Mouse (Mus musculus) CH12.LX (cell line): ENCODE results near the gene Psma7. TPM values are rescaled to one million over a fixed set of nuclear protein-coding genes. Genes with fewer than 3 reads are reported as not detected.

Experiments
- DNase-seq: peaks from one replicate; pipeline ENCODE4 v3.0.0-alpha.2; 2013; ENCODE audit errors: extremely low read depth
- H3K27ac ChIP-seq: 2 replicates; pipeline ENCODE4 v1.5.1; 2012; ENCODE audit warnings: low read depth, mild to moderate bottlenecking, control low read depth, moderate library complexity; ENCODE audit not compliant: insufficient read depth
- H3K27me3 ChIP-seq: replicated peaks from 2 replicates; pipeline ENCODE3; 2012; ENCODE audit warnings: inconsistent platforms
- H3K36me3 ChIP-seq, 2 experiments: replicated peaks in 1 of 2; 2 replicates each; pipeline versions ENCODE3 to v1.6.1; 2012; ENCODE audit warnings: inconsistent platforms in 1 of 2, low read length in 1 of 2, mild to moderate bottlenecking in 1 of 2, mixed read lengths in 1 of 2, moderate library complexity in 1 of 2; ENCODE audit not compliant: control insufficient read depth in 1 of 2, insufficient read depth in 1 of 2
- H3K4me1 ChIP-seq, 2 experiments: 2 replicates each; pipeline ENCODE4 v1.6.1; 2012; ENCODE audit warnings: inconsistent platforms in 1 of 2, moderate library complexity in 1 of 2; ENCODE audit not compliant: insufficient read depth in 2 of 2, control insufficient read depth in 1 of 2
- H3K4me2 ChIP-seq: 2 replicates; pipeline ENCODE4 v1.6.1; 2012; ENCODE audit warnings: low read depth, mild to moderate bottlenecking, control low read depth; ENCODE audit not compliant: poor library complexity, insufficient read depth, severe bottlenecking
- H3K4me3 ChIP-seq, 3 experiments: fragments of 150-350 bp in 1 of 3; sonication (generic) in 1 of 3; replicated peaks in 1 of 3; 2 replicates each; pipeline versions ENCODE3 to v1.5.1; 2011 to 2012; ENCODE audit warnings: low read depth in 2 of 3, low read length in 2 of 3, mild to moderate bottlenecking in 2 of 3, moderate library complexity in 2 of 3, control low read depth in 1 of 3, improper control_type of control experiment in 1 of 3, inconsistent platforms in 1 of 3, mixed read lengths in 1 of 3; ENCODE audit not compliant: poor library complexity in 1 of 3
- H3K79me2 ChIP-seq: replicated peaks from 2 replicates; pipeline ENCODE4 v1.6.1; 2012; ENCODE audit warnings: mild to moderate bottlenecking, moderate library complexity; ENCODE audit not compliant: control insufficient read depth, poor library complexity, insufficient read depth, severe bottlenecking; ENCODE audit errors: extremely low read depth
- H3K9ac ChIP-seq: 2 replicates; pipeline ENCODE4 v1.6.1; 2012; ENCODE audit warnings: low read depth, mild to moderate bottlenecking, control low read depth, moderate library complexity; ENCODE audit not compliant: insufficient read depth
- H3K9me3 ChIP-seq: replicated peaks from 2 replicates; pipeline ENCODE3; 2012; ENCODE audit warnings: low read length, inconsistent platforms, mixed read lengths
- BHLHE40 ChIP-seq: IDR thresholded peaks from 2 replicates; pipeline ENCODE4 v1.6.1; 2011; ENCODE audit warnings: mild to moderate bottlenecking, low read depth, low read length, improper control_type of control experiment
- CHD1 ChIP-seq: IDR thresholded peaks from 2 replicates; pipeline ENCODE4 v1.6.1; 2012; ENCODE audit warnings: low read depth, low read length, improper control_type of control experiment, inconsistent platforms
- CHD2 ChIP-seq: IDR thresholded peaks from 2 replicates; pipeline ENCODE4 v1.6.1; 2011; ENCODE audit warnings: low read length, improper control_type of control experiment
- E2F4 ChIP-seq: IDR thresholded peaks from 2 replicates; pipeline ENCODE4 v1.6.1; 2011; ENCODE audit warnings: low read depth, low read length, improper control_type of control experiment; ENCODE audit not compliant: insufficient replicate concordance
- EP300 ChIP-seq: IDR thresholded peaks from 2 replicates; pipeline ENCODE4 v1.6.1; 2011; ENCODE audit warnings: low read length, improper control_type of control experiment
- ETS1 ChIP-seq: conservative IDR thresholded peaks from 2 replicates; pipeline ENCODE4 v1.6.1; 2012; ENCODE audit warnings: low read depth, mild to moderate bottlenecking, inconsistent platforms, low read length, improper control_type of control experiment, moderate library complexity
- IRF4 ChIP-seq: IDR thresholded peaks from 2 replicates; pipeline ENCODE4 v1.6.1; 2014; ENCODE audit warnings: low read depth, mild to moderate bottlenecking, inconsistent platforms, low read length, improper control_type of control experiment
- JUN ChIP-seq: IDR thresholded peaks from 2 replicates; pipeline ENCODE4 v1.6.1; 2011; ENCODE audit warnings: low read depth, mild to moderate bottlenecking, low read length, improper control_type of control experiment, moderate library complexity; ENCODE audit not compliant: insufficient read depth
- MAFK ChIP-seq: IDR thresholded peaks from 2 replicates; pipeline ENCODE4 v1.6.1; 2011; ENCODE audit warnings: low read length, improper control_type of control experiment; ENCODE audit not compliant: insufficient replicate concordance
- MAX ChIP-seq: IDR thresholded peaks from 2 replicates; pipeline ENCODE4 v1.6.1; 2011; ENCODE audit warnings: low read length, improper control_type of control experiment
- MAZ ChIP-seq: IDR thresholded peaks from 2 replicates; pipeline ENCODE4 v1.6.1; 2012; ENCODE audit warnings: low read depth, mild to moderate bottlenecking, inconsistent platforms, low read length, improper control_type of control experiment, moderate library complexity
- MEF2A ChIP-seq: IDR thresholded peaks from 2 replicates; pipeline ENCODE4 v1.6.1; 2014; ENCODE audit warnings: low read depth, mild to moderate bottlenecking, inconsistent platforms, low read length, improper control_type of control experiment, borderline replicate concordance
- MYC ChIP-seq: IDR thresholded peaks from 2 replicates; pipeline ENCODE4 v1.6.1; 2011; ENCODE audit warnings: low read depth, mild to moderate bottlenecking, improper control_type of control experiment, low read length
- NRF1 ChIP-seq: IDR thresholded peaks from 2 replicates; pipeline ENCODE4 v1.6.1; 2014; ENCODE audit warnings: low read depth, mild to moderate bottlenecking, inconsistent platforms, low read length, improper control_type of control experiment, moderate library complexity
- PAX5 ChIP-seq: IDR thresholded peaks from 2 replicates; pipeline ENCODE4 v1.6.1; 2012; ENCODE audit warnings: low read length, inconsistent platforms, mixed read lengths
- POLR2AphosphoS2 ChIP-seq: IDR thresholded peaks from 2 replicates; pipeline ENCODE4 v1.6.1; 2011; ENCODE audit warnings: low read depth, low read length, improper control_type of control experiment
- RCOR1 ChIP-seq: conservative IDR thresholded peaks from 2 replicates; pipeline ENCODE4 v1.6.1; 2012; ENCODE audit warnings: low read depth, mild to moderate bottlenecking, inconsistent platforms, low read length, improper control_type of control experiment
- SIN3A ChIP-seq: IDR thresholded peaks from 2 replicates; pipeline ENCODE4 v1.6.1; 2012; ENCODE audit warnings: low read length, improper control_type of control experiment, inconsistent platforms
- SMC3 ChIP-seq: IDR thresholded peaks from 2 replicates; pipeline ENCODE4 v1.6.1; 2011; ENCODE audit warnings: low read depth, low read length, improper control_type of control experiment
- TBP ChIP-seq: conservative IDR thresholded peaks from 2 replicates; pipeline ENCODE4 v1.6.1; 2011; ENCODE audit warnings: low read depth, low read length, improper control_type of control experiment
- UBTF ChIP-seq: IDR thresholded peaks from 2 replicates; pipeline ENCODE4 v1.6.1; 2012; ENCODE audit warnings: low read depth, mild to moderate bottlenecking, inconsistent platforms, low read length, improper control_type of control experiment, moderate library complexity
- USF2 ChIP-seq: conservative IDR thresholded peaks from 2 replicates; pipeline ENCODE4 v1.6.1; 2011; ENCODE audit warnings: low read depth, low read length, improper control_type of control experiment
- ZC3H11A ChIP-seq: IDR thresholded peaks from 2 replicates; pipeline ENCODE4 v1.6.1; 2012; ENCODE audit warnings: low read depth, mild to moderate bottlenecking, inconsistent platforms, low read length, improper control_type of control experiment
- ZKSCAN1 ChIP-seq: IDR thresholded peaks from 2 replicates; pipeline ENCODE4 v1.6.1; 2012; ENCODE audit warnings: low read depth, inconsistent platforms, low read length, improper control_type of control experiment, borderline replicate concordance
- ZNF384 ChIP-seq: IDR thresholded peaks from 2 replicates; pipeline ENCODE4 v1.6.1; 2012; ENCODE audit warnings: low read depth, low read length, improper control_type of control experiment, inconsistent platforms
- dilution Hi-C: fragments of 300-500 bp; cut with MboI; formaldehyde crosslinking; loops from 2 replicates; pipeline ENCODE4 v1.14.3; 2020; ENCODE audit warnings: low sequenced_read_pairs; ENCODE audit not compliant: extremely low pct_unique_long_range_greater_than_20kb, extremely low pct_ligation_motif_present
- in situ Hi-C: fragments of 300-500 bp; cut with MboI; formaldehyde crosslinking; loops from 3 replicates; pipeline ENCODE4 v1.14.3; 2019; ENCODE audit warnings: low sequenced_read_pairs, low pct_ligation_motif_present, low pct_unique_long_range_greater_than_20kb, mixed read lengths
- polyA plus RNA-seq: library from polyadenylated mRNA; unstranded; fragments of >175 nt; gene quantifications from 2 replicates; pipeline ENCODE4 v1.2.1, GENCODE M21; 2012; ENCODE audit warnings: low read depth; ENCODE audit not compliant: insufficient read length
- total RNA-seq, 2 experiments: library from RNA; depleted of rRNA; stranded (reverse); fragments of 300-350 nt in 1 of 2; fragments of >200 nt in 1 of 2; gene quantifications; 2 replicates each; pipeline ENCODE4 v1.2.3; 2012 to 2014

Psma7 gene
- total and polyA plus RNA-seq, 3 experiments: 443 to 569 (median 466) TPM

DNA sequence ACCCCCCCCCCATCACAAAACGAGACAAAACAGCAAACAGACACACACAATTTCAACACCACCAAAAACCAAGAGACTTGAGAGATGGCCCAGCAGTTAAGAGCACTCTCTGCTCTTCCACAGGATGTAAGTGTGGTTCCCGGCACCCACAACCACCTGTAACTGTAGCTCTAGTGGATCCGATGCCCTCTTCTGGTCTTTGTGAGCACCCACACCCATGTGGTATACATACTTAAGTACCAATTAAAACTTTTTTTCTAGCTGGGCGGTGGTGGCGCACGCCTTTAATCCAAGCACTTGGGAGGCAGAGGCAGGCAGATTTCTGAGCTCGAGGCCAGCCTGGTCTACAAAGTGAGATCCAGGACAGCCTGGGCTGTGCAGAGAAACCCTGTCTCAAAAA is 31.5 kb downstream of the Psma7 start:
- no peak overlapping the region for H3K4me3 ChIP-seq

DNA sequence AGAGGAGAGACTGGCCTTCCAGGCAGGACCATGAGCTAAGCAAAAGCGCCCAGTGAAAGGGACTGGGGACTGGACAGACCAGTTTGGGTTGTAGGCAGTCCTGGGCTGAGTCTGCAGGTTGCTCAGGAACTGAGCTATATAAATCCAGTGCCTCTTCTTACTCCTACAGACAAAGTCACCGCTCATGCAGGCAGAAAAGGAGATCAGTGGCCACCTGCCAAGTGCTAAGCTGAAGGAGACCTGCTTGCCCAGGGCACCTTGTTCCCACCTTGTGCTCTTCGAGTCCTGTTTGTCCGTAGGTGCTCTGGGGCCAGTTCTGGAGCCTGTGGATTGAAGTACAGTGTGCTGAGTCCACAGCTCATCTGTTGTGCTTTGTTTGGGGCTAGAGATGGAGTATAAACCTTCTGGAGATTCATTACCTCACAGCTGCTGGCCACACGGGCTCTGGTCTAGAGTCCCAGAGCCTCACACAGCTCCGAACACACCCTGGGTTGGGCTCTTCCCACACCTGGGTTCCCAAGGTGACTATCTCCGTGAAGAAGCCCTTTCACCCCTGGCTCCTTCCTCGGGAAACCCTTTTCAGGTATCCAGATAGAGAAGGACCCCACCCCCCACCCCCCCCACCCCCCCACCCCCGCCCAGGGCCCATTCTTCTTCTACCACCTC is 35.7 kb downstream of the Psma7 start:
- no peak for DNase-seq

More for the DNA sequence above, 31.5 kb downstream of the Psma7 start:
- in situ Hi-C loops (no loop called here), dilution Hi-C loops (no loop called here)
- H3K79me2 ChIP-seq: no peaks in the 10 kb centered on the region
- no peak for DNase-seq
- no peaks in the 10 kb centered on the region for H3K36me3 ChIP-seq
- H3K4me2 ChIP-seq: no peak overlapping the region
- no peak overlapping the region for H3K27ac ChIP-seq
- peaks cover 25% of the 10 kb centered on the region for H3K9me3 ChIP-seq
- no peak overlapping the region for H3K9ac ChIP-seq
- no peak for TF ChIP-seq JUN
- no peak for TF ChIP-seq ZNF384
- TF ChIP-seq SIN3A: no peak
- TF ChIP-seq PAX5: no peak
- TF ChIP-seq POLR2AphosphoS2: no peak
- no peak for TF ChIP-seq CHD1
- TF ChIP-seq MAFK: no peak
- no peak for TF ChIP-seq ZKSCAN1
- TF ChIP-seq EP300: no peak
- TF ChIP-seq CHD2: no peak
- TF ChIP-seq UBTF: no peak
- TF ChIP-seq NRF1: no peak
- no peak for TF ChIP-seq ETS1
- TF ChIP-seq ZC3H11A: no peak
- TF ChIP-seq MAX: no peak
- H3K27me3 ChIP-seq: peaks cover 57% of the 10 kb centered on the region
- H3K4me1 ChIP-seq: no peaks in the 10 kb centered on the region

More for the DNA sequence above, 35.7 kb downstream of the Psma7 start:
- H3K27ac ChIP-seq: no peak overlapping the region
- no peaks in the 10 kb centered on the region for H3K79me2 ChIP-seq
- no peak overlapping the region for H3K9ac ChIP-seq
- H3K27me3 ChIP-seq: peaks cover 55% of the 10 kb centered on the region
- dilution Hi-C loops: no loop called here
- no peak overlapping the region for H3K4me3 ChIP-seq
- peaks cover 19% of the 10 kb centered on the region for H3K9me3 ChIP-seq
- no peaks in the 10 kb centered on the region for H3K4me1 ChIP-seq
- H3K36me3 ChIP-seq: no peaks in the 10 kb centered on the region
- H3K4me2 ChIP-seq: no peak overlapping the region
- no peak for TF ChIP-seq USF2
- TF ChIP-seq ZC3H11A: no peak
- no peak for TF ChIP-seq ZNF384
- no peak for TF ChIP-seq IRF4
- TF ChIP-seq BHLHE40: no peak
- no peak for TF ChIP-seq SIN3A
- no peak for TF ChIP-seq RCOR1
- TF ChIP-seq POLR2AphosphoS2: no peak
- TF ChIP-seq MAX: no peak
- no peak for TF ChIP-seq SMC3
- TF ChIP-seq CHD1: no peak
- no peak for TF ChIP-seq UBTF
- no peak for TF ChIP-seq TBP
- TF ChIP-seq MAZ: no peak
- TF ChIP-seq E2F4: no peak
- TF ChIP-seq MYC: no peak
- TF ChIP-seq MEF2A: no peak
- TF ChIP-seq, all 38 proteins: peak for 0
- in situ Hi-C loops: no loop called here
